Mouse (Mus musculus) frontal cortex, postnatal 14 days (tissue): ENCODE data around the gene Tsr1.

Source experiments
- DNase-seq, 2 experiments: peaks; one replicate each; pipeline ENCODE4 v3.0.0; 2022; ENCODE audit warnings: low spot score in 2 of 2

The Tsr1 gene

GRCm38 (mm10) chr11:74896901-74897677 is 782 bp upstream of the Tsr1 start, which contains the start of gene Sgsm2:
Sgsm2 (minus strand) TSS chr11:74897060.
- DNase-seq, result peak; percentile 57 to 63

DNA sequence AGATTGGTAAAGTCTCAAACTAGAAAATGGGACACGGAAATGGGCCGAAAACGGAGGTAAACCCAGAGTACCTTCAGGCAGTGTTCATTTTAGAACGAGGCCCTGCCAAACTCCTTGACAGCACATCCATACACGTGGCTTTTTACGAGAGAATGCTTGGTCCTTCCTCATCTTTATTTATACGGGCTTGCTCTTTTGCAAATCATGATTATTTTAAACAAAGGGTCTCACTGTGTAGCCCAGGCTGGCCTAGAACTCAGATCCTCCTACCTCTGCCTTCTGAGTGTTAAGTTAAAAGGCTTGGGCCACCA is 601 bp downstream of the Tsr1 start:
- no peak for DNase-seq

DNA sequence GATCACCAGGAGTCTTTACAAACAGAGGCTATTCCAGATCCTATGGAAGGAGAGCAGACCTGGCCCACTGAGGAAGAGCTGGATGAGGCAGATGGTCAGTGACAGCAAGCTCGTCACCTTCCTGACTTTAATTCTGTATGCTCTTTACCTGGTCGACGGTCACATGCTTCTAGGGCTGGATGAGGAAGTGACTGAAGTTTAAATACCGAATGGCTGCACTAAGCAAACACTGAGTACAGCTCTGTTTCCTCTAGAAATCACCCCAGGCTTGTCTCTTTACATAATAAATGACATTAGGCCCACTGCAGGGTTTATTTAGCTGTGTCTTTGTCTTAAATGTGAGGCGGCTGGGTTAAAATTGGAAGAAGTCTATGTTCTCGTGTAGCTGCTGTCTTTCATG is 3.7 kb downstream of the Tsr1 start:
- DNase-seq, result no peak

GRCm38 (mm10) chr11:74902416-74902815 is 4.5 kb downstream of the Tsr1 start:
- no peak for DNase-seq

DNA sequence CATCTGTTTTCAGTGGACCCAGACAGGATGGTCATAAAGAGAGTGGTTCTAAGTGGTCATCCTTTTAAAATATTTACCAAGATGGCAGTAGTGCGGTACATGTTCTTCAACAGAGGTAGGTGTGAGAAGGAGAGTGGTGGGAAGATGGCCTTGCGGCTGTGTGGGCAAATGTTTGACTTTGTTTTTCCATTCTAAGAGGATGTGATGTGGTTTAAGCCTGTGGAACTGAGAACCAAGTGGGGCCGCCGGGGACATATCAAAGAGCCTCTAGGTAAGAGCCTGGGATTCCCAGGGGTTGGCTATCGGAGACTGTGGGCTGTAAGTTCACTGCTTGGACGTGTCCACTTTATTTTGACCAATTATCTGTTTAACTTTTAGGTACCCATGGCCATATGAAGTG is 10.0 kb downstream of the Tsr1 start:
- DNase-seq, result no peak

GRCm38 (mm10) chr11:74908618-74909399 is 10.9 kb downstream of the Tsr1 start:
- no peak for DNase-seq

DNA sequence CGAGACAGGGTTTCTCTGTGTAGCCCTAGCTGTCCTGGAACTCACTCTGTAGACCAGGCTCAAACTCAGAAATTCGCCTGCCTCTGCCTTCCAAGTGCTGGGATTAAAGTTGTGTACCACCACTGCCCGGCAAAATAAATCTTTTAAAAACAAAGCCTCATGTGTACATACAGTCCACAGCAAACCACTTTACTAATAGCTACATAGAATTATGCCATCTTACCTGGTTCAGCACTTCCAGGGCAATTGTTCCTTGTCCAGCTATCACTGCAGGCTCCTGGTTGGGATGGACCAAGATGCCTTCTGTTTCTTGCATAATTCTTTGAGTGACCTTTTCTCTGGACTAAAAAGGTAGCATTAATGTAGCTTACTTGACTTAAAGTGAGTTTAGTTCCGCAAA is 12.1 kb downstream of the Tsr1 start:
- no peak for DNase-seq

- DNase-seq, result no peak
Observed at GRCm38 (mm10) chr11:74912492-74912891, 14.6 kb downstream of the Tsr1 start.

- DNase-seq, result no peak
Observed at GRCm38 (mm10) chr11:74919249-74919648, 21.4 kb downstream of the Tsr1 start.

DNA sequence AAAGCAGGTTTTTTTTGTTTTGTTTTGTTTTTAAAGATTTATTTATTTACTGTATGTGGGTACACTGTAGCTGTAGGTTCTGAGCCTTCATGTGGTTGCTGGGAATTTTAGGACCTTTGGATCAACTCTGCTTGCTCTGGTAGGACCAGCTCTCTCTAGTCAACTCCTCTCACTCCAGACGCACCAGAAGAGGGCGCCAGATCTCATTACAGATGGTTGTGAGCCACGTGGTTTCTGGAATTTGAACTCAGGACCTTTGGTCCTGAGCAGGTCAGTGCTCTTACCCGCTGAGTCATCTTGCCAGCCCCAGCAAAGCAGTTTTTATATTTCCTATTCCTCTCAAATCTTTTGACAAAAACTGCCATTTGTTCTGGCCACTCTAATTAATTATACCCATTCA is 26.3 kb downstream of the Tsr1 start:
- DNase-seq, result no peak

- peak; percentile 85 to 88 for DNase-seq
Observed at GRCm38 (mm10) chr11:74925577-74926387, 27.9 kb downstream of the Tsr1 start, which contains the start of the genes Smg6 and Srr. Smg6 (plus strand) TSS chr11:74925823. Srr (minus strand) TSS chr11:74925948.

- no peak for DNase-seq
Observed at GRCm38 (mm10) chr11:74926388-74927005, 28.6 kb downstream of the Tsr1 start.

- no peak for DNase-seq
Observed at GRCm38 (mm10) chr11:74927236-74927725, 29.4 kb downstream of the Tsr1 start.

DNA sequence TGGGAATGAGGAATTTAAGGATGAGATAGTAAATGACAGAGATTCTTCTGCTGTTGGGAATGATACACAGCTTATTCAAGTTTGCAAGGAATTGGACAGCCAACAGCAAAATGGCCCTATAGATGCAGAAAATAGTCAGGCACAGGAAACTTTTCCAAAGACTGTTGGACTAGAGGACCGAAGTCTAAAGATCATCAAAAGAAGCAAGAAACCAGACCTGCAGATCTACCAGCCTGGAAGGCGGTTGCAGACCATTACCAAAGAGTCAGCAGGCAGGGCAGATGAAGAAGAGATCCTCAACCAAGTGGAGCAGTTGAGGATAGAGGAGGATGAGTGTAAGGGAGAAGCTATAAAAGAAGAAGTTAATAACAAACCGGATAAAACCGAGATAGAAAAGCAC is 31.2 kb downstream of the Tsr1 start:
- no peak for DNase-seq

DNA sequence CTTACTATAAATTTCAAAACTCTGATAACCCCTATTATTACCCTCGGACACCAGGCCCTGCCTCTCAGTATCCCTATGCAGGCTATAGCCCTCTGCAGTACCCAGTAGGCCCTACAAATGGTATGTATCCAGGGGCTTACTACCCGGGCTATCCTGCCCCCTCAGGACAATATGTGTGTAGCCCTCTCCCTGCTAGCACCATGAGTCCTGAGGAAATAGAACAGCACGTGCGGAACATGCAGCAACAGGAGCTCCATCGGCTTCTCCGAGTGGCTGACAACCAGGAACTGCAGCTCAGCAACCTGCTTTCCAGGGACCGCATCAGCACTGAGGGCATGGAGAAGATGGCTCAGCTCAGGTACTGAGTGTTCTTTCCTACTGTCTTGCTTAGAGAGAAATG is 32.5 kb downstream of the Tsr1 start:
- no peak for DNase-seq

DNA sequence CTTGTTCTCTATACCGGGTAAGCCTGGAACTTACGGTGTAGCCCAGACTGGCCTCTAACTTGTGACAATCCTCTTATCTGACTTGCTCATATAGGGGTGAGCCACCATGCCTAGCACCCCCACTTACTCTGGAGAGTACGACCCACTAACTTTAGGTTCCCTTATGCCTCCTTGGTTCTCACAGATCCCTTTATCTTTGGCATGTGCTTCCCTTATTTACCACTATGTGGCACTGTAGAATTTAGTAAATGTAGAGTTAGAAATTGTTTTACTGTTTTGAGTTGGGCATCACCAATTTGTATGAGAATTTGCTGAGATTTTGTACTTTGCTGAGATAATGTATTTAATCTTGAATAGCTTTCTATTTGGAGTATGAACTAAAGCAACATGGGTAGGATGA is 48.5 kb downstream of the Tsr1 start:
- DNase-seq, result no peak

GRCm38 (mm10) chr11:74954901-74955300 is 57.0 kb downstream of the Tsr1 start:
- DNase-seq, result no peak

DNA sequence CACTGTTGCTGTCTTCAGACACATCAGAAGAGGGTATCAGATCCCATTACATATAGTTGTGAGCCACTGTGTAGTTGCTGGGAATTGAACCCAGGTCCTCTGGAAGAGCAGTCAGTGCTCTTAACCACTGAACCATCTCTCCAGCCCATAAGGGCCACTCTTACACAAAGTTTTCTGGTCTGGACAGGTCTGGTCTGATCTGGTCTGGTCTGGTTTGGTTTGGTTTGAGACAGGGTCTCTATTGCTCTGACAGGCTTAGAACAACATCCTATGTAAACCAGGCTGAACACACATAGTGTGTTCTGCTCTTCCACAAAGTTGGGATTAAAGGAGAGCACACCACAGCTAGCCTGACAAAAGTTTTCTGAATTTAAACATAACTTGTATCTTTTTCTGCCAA is 58.1 kb downstream of the Tsr1 start:
- no peak for DNase-seq

DNA sequence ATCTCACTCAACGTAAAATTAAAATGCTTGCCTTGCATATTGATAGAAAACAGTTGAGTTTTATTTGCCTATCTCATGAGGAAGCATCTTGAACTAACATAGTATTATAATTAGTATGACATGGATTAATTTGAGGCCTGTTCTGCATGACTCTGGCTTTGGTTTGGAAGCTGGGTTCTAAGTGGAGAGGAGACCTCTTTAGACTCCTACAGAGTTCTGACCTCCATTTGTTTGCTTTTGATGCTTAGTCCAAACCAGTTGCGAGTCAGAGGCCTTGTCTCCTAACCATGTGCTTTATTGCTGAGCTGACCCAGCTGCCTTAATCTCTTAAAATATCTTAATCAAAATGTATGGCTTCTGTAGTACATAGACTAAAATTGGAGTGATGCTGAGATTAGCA is 59.7 kb downstream of the Tsr1 start:
- no peak for DNase-seq
